ENCODE assay signal across 10 mouse cellular contexts in the genomic region with DNA sequence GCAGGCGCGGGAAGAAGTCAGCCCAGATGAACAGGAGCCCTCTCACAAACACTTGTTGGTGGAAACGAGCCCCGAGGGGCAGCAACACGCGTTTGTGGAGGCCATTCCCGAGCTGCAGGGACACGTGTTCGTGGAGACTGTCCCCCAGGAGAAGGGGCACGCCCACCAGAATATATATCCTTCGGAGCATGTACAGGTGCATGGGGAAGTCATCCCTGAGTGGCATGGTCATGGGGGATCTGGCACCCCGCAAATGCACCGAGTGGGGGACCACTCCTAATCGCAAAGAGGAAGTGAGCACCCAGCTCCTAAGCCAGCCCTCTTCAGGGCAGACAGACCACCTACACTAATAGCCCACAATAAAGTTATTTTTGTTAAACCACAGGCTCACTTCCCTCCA. TPM values are rescaled to one million over a fixed set of nuclear protein-coding genes. Genes with fewer than 3 reads are reported as not detected.
A peak's percentile ranks its signal among the peaks of the same experiment; 100 is the strongest.
DNase-seq lines count a peak whose midpoint lies in the region; ATAC-seq lines count a peak whose summit lies in the region.
"Had no signal": no experiment of that assay in that cellular context is flagged by ENCODE, and none has a peak within 500 bp of the region (broad histone marks: within the 10 kb centered on the region; RNA-seq: fewer than 3 reads in every experiment).

No protein-coding gene starts in this region.

- H3K9me3 ChIP-seq in forebrain, embryonic 12.5 days = no peaks in the 10 kb centered on the region
- H3K9me3 ChIP-seq in forebrain, embryonic 16.5 days (ENCODE audit: control insufficient read depth, low read length) = no peaks in the 10 kb centered on the region
- H3K9me3 ChIP-seq in liver, embryonic 12.5 days (replicated peaks) = no peaks in the 10 kb centered on the region
- H3K9me3 ChIP-seq in stomach, embryonic 16.5 days (replicated peaks; ENCODE audit: control insufficient read depth, low read length) = no peaks in the 10 kb centered on the region

- H3K27me3 ChIP-seq in forebrain, embryonic 12.5 days = peaks cover 48% of the 10 kb centered on the region
- peaks cover 10% of the 10 kb centered on the region for H3K27me3 ChIP-seq in forebrain, embryonic 16.5 days (replicated peaks; ENCODE audit: control insufficient read depth, insufficient read depth, low read length)
- peaks cover 38% of the 10 kb centered on the region for H3K27me3 ChIP-seq in liver, embryonic 12.5 days (replicated peaks)
- no peaks in the 10 kb centered on the region; the same call in 1 of the 2 replicates for H3K27me3 ChIP-seq in stomach, embryonic 16.5 days (ENCODE audit: control insufficient read depth, insufficient read depth, low read length)

- H3K36me3 ChIP-seq in forebrain, embryonic 12.5 days (replicated peaks) = peaks cover 47% of the 10 kb centered on the region
- H3K36me3 ChIP-seq in forebrain, embryonic 16.5 days (ENCODE audit: control insufficient read depth, insufficient read depth) = peaks cover 17% of the 10 kb centered on the region
- peaks cover 52% of the 10 kb centered on the region for H3K36me3 ChIP-seq in liver, embryonic 12.5 days
- peaks cover 11% of the 10 kb centered on the region; the same call in 1 of the 2 replicates for H3K36me3 ChIP-seq in stomach, embryonic 16.5 days (ENCODE audit: control insufficient read depth, insufficient read depth, low read length)

- H3K4me3 ChIP-seq in forebrain, embryonic 12.5 days (replicated peaks) = peak overlapping the region; percentile 27; the same call in 1 of the 2 replicates
- no peak overlapping the region for H3K4me3 ChIP-seq in forebrain, embryonic 16.5 days (replicated peaks; ENCODE audit: low read length)
- H3K4me3 ChIP-seq in liver, embryonic 12.5 days = no peak overlapping the region
- no peak overlapping the region for H3K4me3 ChIP-seq in stomach, embryonic 16.5 days (replicated peaks; ENCODE audit: low read length)

- H3K4me1 ChIP-seq in forebrain, embryonic 12.5 days = peaks cover 13% of the 10 kb centered on the region
- H3K4me1 ChIP-seq in forebrain, embryonic 16.5 days (replicated peaks; ENCODE audit: control insufficient read depth, insufficient read depth, low read length) = peaks cover 11% of the 10 kb centered on the region
- H3K4me1 ChIP-seq in liver, embryonic 12.5 days = peaks cover 44% of the 10 kb centered on the region
- H3K4me1 ChIP-seq in stomach, embryonic 16.5 days (ENCODE audit: control insufficient read depth, insufficient read depth, low read length) = peaks cover 10% of the 10 kb centered on the region

- ATAC-seq in forebrain, embryonic 12.5 days (ENCODE audit: low FRiP score) = no peak
- ATAC-seq in forebrain, embryonic 16.5 days = no peak
- ATAC-seq in liver, embryonic 12.5 days = no peak
- ATAC-seq in stomach, embryonic 16.5 days (ENCODE audit: insufficient read depth, low FRiP score) = no peak

- peak overlapping the region; percentile 51; the same call in 1 of the 2 replicates for H3K9ac ChIP-seq in forebrain, embryonic 12.5 days
- H3K9ac ChIP-seq in forebrain, embryonic 16.5 days (replicated peaks; ENCODE audit: low read depth, low read length) = no peak overlapping the region
- no peak overlapping the region for H3K9ac ChIP-seq in liver, embryonic 12.5 days
- no peak overlapping the region for H3K9ac ChIP-seq in stomach, embryonic 16.5 days (ENCODE audit: low read length)

- DNase-seq in spleen, postnatal 36 days (ENCODE audit: low spot score in 2 of 2) = peak; percentile 52 to 62
- no peak for DNase-seq in spleen, adult 12 weeks (ENCODE audit: low spot score)
- DNase-seq in adrenal gland, postnatal 25 days = no peak
- DNase-seq in left cerebral cortex, postnatal 14 days (ENCODE audit: low spot score in 2 of 2) = no peak
- DNase-seq: lung, postnatal 14 days; right cerebral cortex, postnatal 14 days had no signal

- H3K4me2 ChIP-seq in forebrain, embryonic 12.5 days = peak overlapping the region; percentile 52
- no peak overlapping the region for H3K4me2 ChIP-seq in forebrain, embryonic 16.5 days (ENCODE audit: low read length)
- H3K4me2 ChIP-seq in liver, embryonic 12.5 days = peak overlapping the region; percentile 65; the same call in 1 of the 2 replicates
- H3K4me2 ChIP-seq in stomach, embryonic 16.5 days (ENCODE audit: low read depth, low read length) = peak overlapping the region; percentile 68; the same call in 1 of the 2 replicates

- 58% methylated on average over 14 of the region's 14 CpGs for WGBS in forebrain, embryonic 12.5 days
- 56% methylated on average over 14 of the region's 14 CpGs for WGBS in forebrain, embryonic 16.5 days
- 51% methylated on average over 14 of the region's 14 CpGs for WGBS in liver, embryonic 12.5 days (ENCODE audit: insufficient replicate concordance)
- WGBS in stomach, embryonic 16.5 days = 60% methylated on average over 14 of the region's 14 CpGs

- intact Hi-C loops in left cerebral cortex, postnatal 14 days (cut with DNase I) = no loop called here

- no peak overlapping the region for H3K27ac ChIP-seq in forebrain, embryonic 12.5 days
- H3K27ac ChIP-seq in forebrain, embryonic 16.5 days (ENCODE audit: low read length) = no peak overlapping the region
- H3K27ac ChIP-seq in liver, embryonic 12.5 days = no peak overlapping the region
- no peak overlapping the region for H3K27ac ChIP-seq in stomach, embryonic 16.5 days (ENCODE audit: low read length)

RNA-seq across cellular contexts. Expression of gene Akt1s1, which starts 8.4 kb away (rescaled TPM):
- 95.2 and 96.0 TPM in 2 replicates for polyA plus RNA-seq in forebrain, embryonic 12.5 days (2016; fragmentation: Nextera tagmentation; extraction: Ambion mirVana)
- polyA plus RNA-seq in forebrain, embryonic 16.5 days (2015; fragmentation: Nextera tagmentation; extraction: Ambion mirVana) = 103 and 110 TPM in 2 replicates
- 42.7 and 45.3 TPM in 2 replicates for polyA plus RNA-seq in liver, embryonic 12.5 days (2016; fragmentation: Nextera tagmentation; extraction: Ambion mirVana)
- polyA plus RNA-seq in stomach, embryonic 16.5 days (2015; fragmentation: Nextera tagmentation; extraction: Ambion mirVana) = 73.5 and 83.1 TPM in 2 replicates
- total RNA-seq in adrenal gland, postnatal 25 days (2021) = 116 and 138 TPM in 2 replicates
- 10 to 100 TPM; 80.8 to 81.1 TPM for total RNA-seq in left cerebral cortex, postnatal 14 days (2021)

RNA-seq across cellular contexts. Expression of gene Tbc1d17, which starts 8.5 kb away (rescaled TPM):
- polyA plus RNA-seq in forebrain, embryonic 12.5 days (2016; fragmentation: Nextera tagmentation; extraction: Ambion mirVana) = 80.7 and 83.8 TPM in 2 replicates
- polyA plus RNA-seq in forebrain, embryonic 16.5 days (2015; fragmentation: Nextera tagmentation; extraction: Ambion mirVana) = 121 and 122 TPM in 2 replicates
- polyA plus RNA-seq in liver, embryonic 12.5 days (2016; fragmentation: Nextera tagmentation; extraction: Ambion mirVana) = 34.4 and 39.6 TPM in 2 replicates
- 71.7 and 74.1 TPM in 2 replicates for polyA plus RNA-seq in stomach, embryonic 16.5 days (2015; fragmentation: Nextera tagmentation; extraction: Ambion mirVana)
- total RNA-seq in adrenal gland, postnatal 25 days (2021) = 62.1 and 88.5 TPM in 2 replicates
- 10 to 100 TPM; 48.3 to 58.7 TPM for total RNA-seq in left cerebral cortex, postnatal 14 days (2021)

RNA-seq across cellular contexts. Expression of gene Pnkp, which starts 16.5 kb away (rescaled TPM):
- 37.8 and 39.1 TPM in 2 replicates for polyA plus RNA-seq in forebrain, embryonic 12.5 days (2016; fragmentation: Nextera tagmentation; extraction: Ambion mirVana)
- polyA plus RNA-seq in forebrain, embryonic 16.5 days (2015; fragmentation: Nextera tagmentation; extraction: Ambion mirVana) = 29.4 and 32.6 TPM in 2 replicates
- polyA plus RNA-seq in liver, embryonic 12.5 days (2016; fragmentation: Nextera tagmentation; extraction: Ambion mirVana) = 26.1 and 26.7 TPM in 2 replicates
- polyA plus RNA-seq in stomach, embryonic 16.5 days (2015; fragmentation: Nextera tagmentation; extraction: Ambion mirVana) = 32.6 and 34.8 TPM in 2 replicates
- 53.2 and 55.8 TPM in 2 replicates for total RNA-seq in adrenal gland, postnatal 25 days (2021)
- total RNA-seq in left cerebral cortex, postnatal 14 days (2021) = 10 to 100 TPM; 26.1 to 28.7 TPM

RNA-seq across cellular contexts. Expression of gene Atf5, which starts 24.0 kb away (rescaled TPM):
- 6.9 and 7.1 TPM in 2 replicates for polyA plus RNA-seq in forebrain, embryonic 12.5 days (2016; fragmentation: Nextera tagmentation; extraction: Ambion mirVana)
- polyA plus RNA-seq in forebrain, embryonic 16.5 days (2015; fragmentation: Nextera tagmentation; extraction: Ambion mirVana) = 3.4 and 3.7 TPM in 2 replicates
- polyA plus RNA-seq in liver, embryonic 12.5 days (2016; fragmentation: Nextera tagmentation; extraction: Ambion mirVana) = 5.4 and 5.7 TPM in 2 replicates
- 3.8 and 4.6 TPM in 2 replicates for polyA plus RNA-seq in stomach, embryonic 16.5 days (2015; fragmentation: Nextera tagmentation; extraction: Ambion mirVana)
- total RNA-seq in adrenal gland, postnatal 25 days (2021) = 108 and 165 TPM in 2 replicates
- 10 to 100 TPM; 24.4 to 25.1 TPM for total RNA-seq in left cerebral cortex, postnatal 14 days (2021)

RNA-seq across cellular contexts. Expression of gene Il4i1, which starts 24.2 kb away (rescaled TPM):
- polyA plus RNA-seq in forebrain, embryonic 12.5 days (2016; fragmentation: Nextera tagmentation; extraction: Ambion mirVana) = 2.3 and 2.5 TPM in 2 replicates
- polyA plus RNA-seq in forebrain, embryonic 16.5 days (2015; fragmentation: Nextera tagmentation; extraction: Ambion mirVana) = 0.44 and 2.3 TPM in 2 replicates
- 0.59 and 0.64 TPM in 2 replicates for polyA plus RNA-seq in liver, embryonic 12.5 days (2016; fragmentation: Nextera tagmentation; extraction: Ambion mirVana)
- polyA plus RNA-seq in stomach, embryonic 16.5 days (2015; fragmentation: Nextera tagmentation; extraction: Ambion mirVana) = 0.88 and 1.3 TPM in 2 replicates
- 2.8 and 3.4 TPM in 2 replicates for total RNA-seq in adrenal gland, postnatal 25 days (2021)
- total RNA-seq in left cerebral cortex, postnatal 14 days (2021) = 1 to 10 TPM; 2.3 to 3.1 TPM

Comparison
In these comparisons a context has a peak if more than half of its experiments do, and no peak if none do; other contexts are left out.
1. DNase-seq: peak in spleen, postnatal 36 days (2 of 2); none in spleen, adult 12 weeks (single experiment), adrenal gland, postnatal 25 days (single experiment) and left cerebral cortex, postnatal 14 days (0 of 2).